Mouse (Mus musculus): ENCODE data around the gene Gm20824. TPM values are rescaled to one million over a fixed set of nuclear protein-coding genes. Genes with fewer than 3 reads are reported as not detected.
"Not testable (repeated sequence)": the region's sequence is repeated elsewhere in the genome, so short reads cannot be mapped to it uniquely, and the experiment has no call there.

Gene Gm20824
- not detected in 2 replicates for polyA plus RNA-seq (2015; fragmentation: Nextera tagmentation; extraction: Ambion mirVana)

DNA sequence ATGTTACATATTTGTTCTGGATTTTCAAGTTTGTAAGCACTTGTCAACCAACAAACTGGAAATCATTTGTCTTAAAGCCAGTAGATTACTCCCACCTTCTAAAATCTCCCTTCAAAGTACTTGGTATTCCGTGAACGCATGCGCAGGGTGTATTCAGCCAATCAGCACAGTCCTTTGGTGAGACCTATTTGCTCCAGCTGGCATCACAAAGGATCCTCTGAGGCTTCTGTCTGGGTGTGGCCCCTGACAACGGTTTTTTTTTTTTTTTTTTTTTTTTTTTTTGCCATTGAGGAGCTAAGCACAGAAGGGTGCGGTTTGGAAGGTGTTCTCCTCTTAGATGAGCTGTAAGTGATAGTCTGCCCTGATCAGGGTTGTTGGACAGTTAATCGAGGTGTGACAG is at the start of gene Gm20824:
Gm20824 (plus strand) TSS at position 301 of the 400 bp plus-strand sequence.
- not testable (repeated sequence) for ATAC-seq (ENCODE audit: low read depth); DNase-seq; H3K4me1 ChIP-seq (replicated peaks); H3K9me3 ChIP-seq (replicated peaks); H3K4me3 ChIP-seq (replicated peaks); H3K9ac ChIP-seq; H3K27ac ChIP-seq; H3K36me3 ChIP-seq; H3K4me2 ChIP-seq; H3K27me3 ChIP-seq
- no CpG with 5 or more reads among the region's 6 CpGs for WGBS (ENCODE audit: insufficient replicate concordance)

Other genes starting within 250 kb of the Gm20824 start
- gene Gm20825, start 186.4 kb upstream of the Gm20824 start, polyA plus RNA-seq (2015; fragmentation: Nextera tagmentation; extraction: Ambion mirVana) = not detected in 2 replicates